Mouse (Mus musculus) embryonic facial prominence, embryonic 11.5 days (tissue): Measurements from ENCODE around the gene Bphl. TPM values are rescaled to one million over a fixed set of nuclear protein-coding genes. Genes with fewer than 3 reads are reported as not detected.

Experiments used
- ATAC-seq: fragments of 200-750 bp; cut with Nextera tagmentation; replicated peaks from 2 replicates; pipeline ENCODE4 v1.8.0; 2017; ENCODE audit warnings: low read depth; ENCODE audit not compliant: insufficient number of reproducible peaks, low FRiP score, low TSS enrichment
- DNase-seq: peaks from one replicate; pipeline ENCODE4 v3.0.0-alpha.2; 2015; ENCODE audit warnings: low spot score
- H3K27ac ChIP-seq: fragments of 300-500 bp; sonication (generic); replicated peaks from 2 replicates; pipeline ENCODE4 v1.5.1; 2014; ENCODE audit warnings: mild to moderate bottlenecking, low read depth, low read length, control low read depth
- H3K27me3 ChIP-seq: fragments of 300-500 bp; sonication (generic); 2 replicates; pipeline ENCODE4 v1.6.1; 2014; ENCODE audit warnings: mild to moderate bottlenecking, low read length, moderate library complexity, mixed read lengths; ENCODE audit not compliant: control insufficient read depth, insufficient read depth
- H3K36me3 ChIP-seq: fragments of 300-500 bp; sonication (generic); replicated peaks from 2 replicates; pipeline ENCODE4 v1.6.1; 2014; ENCODE audit warnings: low read depth, mild to moderate bottlenecking, low read length, moderate library complexity, mixed read lengths; ENCODE audit not compliant: control insufficient read depth, insufficient read depth
- H3K4me1 ChIP-seq: fragments of 300-500 bp; sonication (generic); 2 replicates; pipeline ENCODE4 v1.6.1; 2014; ENCODE audit warnings: low read length, mixed read lengths; ENCODE audit not compliant: control insufficient read depth, insufficient read depth
- H3K4me2 ChIP-seq: fragments of 300-500 bp; sonication (generic); 2 replicates; pipeline ENCODE4 v1.6.1; 2014; ENCODE audit warnings: low read depth, mild to moderate bottlenecking, control low read depth, low read length, moderate library complexity
- H3K4me3 ChIP-seq: fragments of 300-500 bp; sonication (generic); 2 replicates; pipeline ENCODE4 v1.5.1; 2014; ENCODE audit warnings: low read depth, low read length, control low read depth
- H3K9ac ChIP-seq: fragments of 300-500 bp; sonication (generic); replicated peaks from 2 replicates; pipeline ENCODE4 v1.6.1; 2014; ENCODE audit warnings: mild to moderate bottlenecking, control low read depth, low read length
- H3K9me3 ChIP-seq: fragments of 300-500 bp; sonication (generic); replicated peaks from 2 replicates; pipeline ENCODE4 v1.6.1; 2016; ENCODE audit warnings: mild to moderate bottlenecking, low read length, inconsistent platforms, mixed read lengths; ENCODE audit not compliant: control insufficient read depth
- WGBS: fragments of 180-500 bp; shearing (Covaris S2); extraction: QIAGEN DNeasy Blood & Tissue Kit; methylation state at CpG from one replicate; pipeline ENCODE4 v1.1.7; 2014; 5-methylcytosine and 5-hydroxymethylcytosine counted together
- polyA plus RNA-seq: library from polyadenylated mRNA; unstranded; fragments of >200 nt; fragmentation: Nextera tagmentation; extraction: Ambion mirVana; gene quantifications from 2 replicates; pipeline ENCODE4 v1.2.1, GENCODE M21; 2014

The Bphl gene
- polyA plus RNA-seq, 1 experiment from 2014 or later, result 42.8 TPM

DNA sequence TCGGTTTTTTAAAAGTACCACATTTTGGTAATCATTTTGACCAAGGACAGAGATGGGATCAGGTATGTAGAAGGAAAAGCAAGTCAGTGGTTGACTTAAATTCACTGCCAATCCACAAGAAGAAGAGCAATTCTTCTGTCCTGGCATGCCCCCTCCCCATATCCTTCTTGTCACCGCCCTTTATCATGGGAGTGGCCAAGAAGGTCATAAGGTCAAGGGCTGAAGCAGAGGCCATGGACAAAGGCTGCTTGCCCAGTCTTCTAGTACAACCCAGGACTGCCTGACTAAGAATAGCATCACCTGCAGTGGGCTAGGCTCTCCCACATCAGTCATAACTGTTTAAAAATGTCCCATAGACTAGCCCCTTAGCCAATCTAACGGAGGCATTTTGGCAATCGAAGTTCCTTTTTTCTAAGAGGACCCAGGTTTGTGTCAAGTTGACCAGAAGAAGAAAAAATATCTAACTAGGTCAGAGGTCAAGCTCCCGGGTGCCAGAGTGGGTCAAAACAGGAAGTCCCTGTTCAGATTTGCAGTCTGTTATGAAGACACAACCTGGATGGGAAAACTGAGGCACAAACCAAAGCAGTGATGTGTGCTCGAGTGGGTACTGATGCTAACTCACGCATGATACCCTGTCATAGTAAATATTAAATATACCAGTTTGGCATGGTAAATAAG lies 6.5 kb downstream of the Bphl start:
- no peak overlapping the region for H3K4me3 ChIP-seq
- no peak overlapping the region for H3K4me2 ChIP-seq
- no peak overlapping the region for H3K9ac ChIP-seq
- H3K27ac ChIP-seq, result no peak overlapping the region
- WGBS, result 74% methylated on average over 7 of the region's 7 CpGs
- no peaks in the 10 kb centered on the region for H3K27me3 ChIP-seq
- no peaks in the 10 kb centered on the region for H3K4me1 ChIP-seq
- DNase-seq (no peak), ATAC-seq (no peak)
- H3K9me3 ChIP-seq, result no peaks in the 10 kb centered on the region
- no peaks in the 10 kb centered on the region for H3K36me3 ChIP-seq

DNA sequence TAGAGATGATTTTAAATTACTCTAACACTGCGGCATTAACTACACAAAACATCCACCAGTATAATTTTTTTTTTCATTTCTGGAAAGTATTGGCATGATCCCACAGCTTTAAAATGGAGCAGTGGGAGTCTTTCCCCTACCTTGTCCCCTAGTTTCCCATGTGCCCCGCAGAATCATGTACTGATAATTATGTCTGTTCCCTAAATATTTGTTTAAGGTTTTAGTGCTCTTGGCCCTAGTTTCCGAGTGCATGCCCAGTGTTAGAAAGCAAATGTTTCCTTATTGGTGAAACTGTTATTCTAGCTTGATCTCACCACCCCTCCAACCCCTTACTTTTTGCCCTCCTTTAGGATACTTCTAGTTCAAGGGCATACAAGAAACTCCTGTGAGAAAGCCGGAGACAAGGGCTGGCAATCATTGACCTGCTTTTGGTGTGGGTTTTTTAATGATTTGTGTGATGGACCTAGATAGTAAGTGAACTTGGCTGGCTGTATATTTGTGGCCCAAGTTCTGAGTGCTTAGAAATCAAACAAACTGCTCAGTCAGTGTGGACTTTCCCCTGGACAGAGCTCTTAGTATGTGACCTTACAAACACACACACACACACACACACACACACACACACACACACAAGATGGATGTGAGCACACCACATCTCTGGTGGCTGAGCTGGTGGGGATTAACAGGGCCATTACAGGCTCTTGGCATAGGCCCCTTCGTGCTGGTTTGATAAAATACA lies 8.3 kb downstream of the Bphl start:
- no peak overlapping the region for H3K27ac ChIP-seq
- no peak overlapping the region for H3K9ac ChIP-seq
- H3K9me3 ChIP-seq, result no peaks in the 10 kb centered on the region
- DNase-seq, result no peak
- H3K4me2 ChIP-seq, result no peak overlapping the region
- no peaks in the 10 kb centered on the region for H3K4me1 ChIP-seq
- H3K27me3 ChIP-seq, result no peaks in the 10 kb centered on the region
- H3K4me3 ChIP-seq, result no peak overlapping the region
- no peaks in the 10 kb centered on the region for H3K36me3 ChIP-seq
- ATAC-seq, result no peak
- 66% methylated on average over 5 of the region's 5 CpGs for WGBS

DNA sequence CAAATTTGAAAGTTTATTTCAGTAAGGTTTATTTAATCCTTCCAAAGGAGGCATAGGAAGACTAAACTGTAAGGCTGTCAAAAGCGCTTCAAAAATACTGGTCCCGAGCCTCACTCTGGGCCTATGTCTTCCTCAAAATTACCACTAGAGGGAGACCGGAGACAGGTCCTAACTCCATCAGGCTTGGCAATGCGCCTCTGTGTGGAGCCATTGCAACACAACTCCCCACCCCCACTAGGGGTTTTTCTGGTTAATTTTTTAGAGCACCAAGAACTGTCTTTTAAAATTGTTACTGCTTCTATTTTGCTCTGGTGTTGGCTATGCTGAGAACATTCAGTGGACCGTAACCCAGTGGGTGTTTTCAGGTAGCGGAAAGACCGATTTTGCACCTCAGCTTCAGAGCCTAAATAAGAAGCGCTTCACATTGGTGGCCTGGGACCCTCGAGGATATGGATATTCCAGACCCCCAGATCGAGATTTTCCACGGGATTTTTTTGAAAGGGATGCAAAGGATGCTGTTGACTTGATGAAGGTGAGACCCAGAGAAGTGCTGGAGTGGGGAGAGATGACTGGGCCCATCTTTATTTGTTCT lies 9.1 kb downstream of the Bphl start:
- Histone ChIP-seq H3K27ac (no peak overlapping the region), H3K27me3 (no peaks in the 10 kb centered on the region), H3K4me1 (no peaks in the 10 kb centered on the region), H3K9ac (no peak overlapping the region), H3K4me3 (no peak overlapping the region), H3K36me3 (no peaks in the 10 kb centered on the region), H3K9me3 (no peaks in the 10 kb centered on the region), H3K4me2 (no peak overlapping the region)
- 43% methylated on average over 11 of the region's 11 CpGs for WGBS
- ATAC-seq, result peak; percentile 84
- peak; percentile 86 for DNase-seq

GRCm38 (mm10) chr13:34047526-34047925 lies 10.1 kb downstream of the Bphl start:
- H3K4me2 ChIP-seq, result no peak overlapping the region
- H3K36me3 ChIP-seq, result no peaks in the 10 kb centered on the region
- H3K9ac ChIP-seq, result no peak overlapping the region
- DNase-seq (no peak), ATAC-seq (no peak)
- no peaks in the 10 kb centered on the region for H3K9me3 ChIP-seq
- H3K27me3 ChIP-seq, result no peaks in the 10 kb centered on the region
- no peak overlapping the region for H3K27ac ChIP-seq
- no peaks in the 10 kb centered on the region for H3K4me1 ChIP-seq
- H3K4me3 ChIP-seq, result no peak overlapping the region
- WGBS, result 89% methylated on average over 3 of the region's 3 CpGs

GRCm38 (mm10) chr13:34050479-34050878 lies 13.1 kb downstream of the Bphl start:
- ATAC-seq (no peak), DNase-seq (no peak)
- Histone ChIP-seq H3K4me3 (no peak overlapping the region), H3K9me3 (no peaks in the 10 kb centered on the region), H3K9ac (no peak overlapping the region), H3K27me3 (no peaks in the 10 kb centered on the region), H3K27ac (no peak overlapping the region), H3K4me1 (no peaks in the 10 kb centered on the region), H3K36me3 (no peaks in the 10 kb centered on the region), H3K4me2 (no peak overlapping the region)
- WGBS, result 94% methylated on average over 8 of the region's 8 CpGs

DNA sequence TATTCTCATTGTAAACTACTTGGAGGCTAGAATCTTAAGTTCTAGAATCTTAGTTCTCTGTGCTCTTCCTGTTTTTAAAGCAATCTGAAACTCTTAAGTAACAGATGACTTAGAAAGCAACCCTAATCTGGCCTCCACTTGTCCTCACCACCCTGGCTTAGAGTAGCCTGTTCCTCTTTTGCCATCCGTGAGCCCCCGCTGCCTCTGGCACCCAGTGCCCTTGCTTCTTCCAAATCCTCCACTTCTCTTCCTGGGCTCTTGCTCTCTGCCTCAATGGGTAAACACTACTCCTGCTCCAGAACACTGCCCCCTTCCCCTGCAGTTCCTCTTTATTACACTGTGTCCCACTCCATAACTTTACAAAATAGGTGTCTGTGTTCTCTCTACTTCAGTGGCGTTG lies 14.3 kb downstream of the Bphl start:
- no peak for ATAC-seq
- no peak for DNase-seq
- Histone ChIP-seq H3K27me3 (no peaks in the 10 kb centered on the region), H3K27ac (no peak overlapping the region), H3K4me1 (no peaks in the 10 kb centered on the region), H3K9me3 (no peaks in the 10 kb centered on the region), H3K4me3 (no peak overlapping the region), H3K4me2 (no peak overlapping the region), H3K9ac (no peak overlapping the region), H3K36me3 (no peaks in the 10 kb centered on the region)
- WGBS, result 91% methylated on average over 3 of the region's 3 CpGs

GRCm38 (mm10) chr13:34053673-34054282 lies 16.4 kb downstream of the Bphl start:
- Histone ChIP-seq H3K4me2 (no peak overlapping the region), H3K4me1 (no peaks in the 10 kb centered on the region), H3K9ac (no peak overlapping the region), H3K4me3 (no peak overlapping the region), H3K27ac (no peak overlapping the region), H3K36me3 (no peaks in the 10 kb centered on the region), H3K9me3 (no peaks in the 10 kb centered on the region), H3K27me3 (no peaks in the 10 kb centered on the region)
- 81% methylated on average over 13 of the region's 13 CpGs for WGBS
- ATAC-seq, result no peak
- DNase-seq, result no peak

- no peak overlapping the region for H3K27ac ChIP-seq
- H3K27me3 ChIP-seq, result no peaks in the 10 kb centered on the region
- DNase-seq (no peak), ATAC-seq (no peak)
- no peaks in the 10 kb centered on the region for H3K9me3 ChIP-seq
- 70% methylated on average over 4 of the region's 4 CpGs for WGBS
- no peaks in the 10 kb centered on the region for H3K4me1 ChIP-seq
- no peak overlapping the region for H3K4me3 ChIP-seq
- H3K4me2 ChIP-seq, result no peak overlapping the region
- no peaks in the 10 kb centered on the region for H3K36me3 ChIP-seq
- no peak overlapping the region for H3K9ac ChIP-seq
These were observed 17.0 kb downstream of the Bphl start for GRCm38 (mm10) chr13:34054391-34054790.
